Mouse (Mus musculus): ENCODE measurements around the gene Myo18b.

DNA sequence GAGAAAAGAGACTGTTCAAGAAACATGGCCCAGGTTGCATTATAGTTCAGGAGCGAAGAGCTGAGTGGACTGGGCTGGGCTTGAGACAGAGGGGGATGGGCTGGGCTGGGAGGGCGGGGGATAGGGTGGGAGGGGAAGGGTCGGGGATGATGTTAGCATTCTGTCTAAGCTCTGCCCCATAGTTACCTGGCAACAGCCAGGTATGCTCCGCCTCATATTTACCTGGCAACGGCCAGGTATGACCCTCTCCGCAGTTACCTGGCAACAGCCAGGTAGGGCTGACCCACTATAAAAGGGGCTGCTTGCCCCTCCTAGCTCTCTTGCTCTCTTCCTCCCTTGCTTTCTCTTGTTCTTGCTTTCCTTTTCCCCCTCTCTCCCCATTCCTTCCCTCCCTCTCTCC lies 239.4 kb downstream of the Myo18b start:
- TF ChIP-seq CTCF (IDR thresholded peaks at IDR 0.05; ENCODE audit: extremely low read depth, insufficient read depth, insufficient read length, insufficient replicate concordance) (no peak), POLR2A (IDR thresholded peaks at IDR 0.05; ENCODE audit: low read depth, low read length) (no peak)

Data from spleen, adult 2 months (tissue).